Mouse (Mus musculus) liver, embryonic 16.5 days (tissue): Measurements from ENCODE around the gene Slc26a10. TPM values are rescaled to one million over a fixed set of nuclear protein-coding genes. Genes with fewer than 3 reads are reported as not detected.

Experiments
- ATAC-seq: fragments of 200-750 bp; cut with Nextera tagmentation; 2 replicates; pipeline ENCODE4 v1.8.0; 2017; ENCODE audit warnings: low read depth, mild to moderate bottlenecking, moderate number of reproducible peaks, moderate library complexity
- H3K27ac ChIP-seq: fragments of 300-500 bp; sonication (generic); 2 replicates; pipeline ENCODE4 v1.5.1; 2014; ENCODE audit warnings: mild to moderate bottlenecking, low read length
- H3K27me3 ChIP-seq: fragments of 300-500 bp; sonication (generic); 2 replicates; pipeline ENCODE4 v1.6.1; 2014; ENCODE audit warnings: low read depth, low read length, mixed read lengths; ENCODE audit not compliant: control insufficient read depth, insufficient read depth
- H3K36me3 ChIP-seq: fragments of 300-500 bp; sonication (generic); 2 replicates; pipeline ENCODE4 v1.6.1; 2014; ENCODE audit warnings: mild to moderate bottlenecking; ENCODE audit not compliant: control insufficient read depth, insufficient read depth
- H3K4me1 ChIP-seq: fragments of 300-500 bp; sonication (generic); 2 replicates; pipeline ENCODE4 v1.6.1; 2014; ENCODE audit warnings: low read depth, low read length, mixed read lengths; ENCODE audit not compliant: control insufficient read depth
- H3K4me2 ChIP-seq: fragments of 300-500 bp; sonication (generic); 2 replicates; pipeline ENCODE4 v1.6.1; 2014; ENCODE audit warnings: low read depth, low read length, mixed read lengths
- H3K4me3 ChIP-seq: fragments of 300-500 bp; sonication (generic); 2 replicates; pipeline ENCODE4 v1.5.1; 2014; ENCODE audit warnings: low read depth, mild to moderate bottlenecking, low read length
- H3K9ac ChIP-seq: fragments of 300-500 bp; sonication (generic); 2 replicates; pipeline ENCODE4 v1.6.1; 2014; ENCODE audit warnings: low read depth, low read length
- H3K9me3 ChIP-seq: fragments of 300-500 bp; sonication (generic); replicated peaks from 2 replicates; pipeline ENCODE4 v1.6.1; 2016; ENCODE audit warnings: low read length; ENCODE audit not compliant: control insufficient read depth
- WGBS: fragments of 180-500 bp; shearing (Covaris S2); extraction: QIAGEN DNeasy Blood & Tissue Kit; methylation state at CpG from one replicate; pipeline ENCODE4 v1.1.7; 2014; ENCODE audit not compliant: insufficient replicate concordance; 5-methylcytosine and 5-hydroxymethylcytosine counted together
- polyA plus RNA-seq: library from polyadenylated mRNA; unstranded; fragments of >200 nt; fragmentation: Nextera tagmentation; extraction: Ambion mirVana; gene quantifications from 2 replicates; pipeline ENCODE4 v1.2.1, GENCODE M21; 2015

The Slc26a10 gene
- polyA plus RNA-seq: 2.2 and 2.7 TPM in 2 replicates

DNA sequence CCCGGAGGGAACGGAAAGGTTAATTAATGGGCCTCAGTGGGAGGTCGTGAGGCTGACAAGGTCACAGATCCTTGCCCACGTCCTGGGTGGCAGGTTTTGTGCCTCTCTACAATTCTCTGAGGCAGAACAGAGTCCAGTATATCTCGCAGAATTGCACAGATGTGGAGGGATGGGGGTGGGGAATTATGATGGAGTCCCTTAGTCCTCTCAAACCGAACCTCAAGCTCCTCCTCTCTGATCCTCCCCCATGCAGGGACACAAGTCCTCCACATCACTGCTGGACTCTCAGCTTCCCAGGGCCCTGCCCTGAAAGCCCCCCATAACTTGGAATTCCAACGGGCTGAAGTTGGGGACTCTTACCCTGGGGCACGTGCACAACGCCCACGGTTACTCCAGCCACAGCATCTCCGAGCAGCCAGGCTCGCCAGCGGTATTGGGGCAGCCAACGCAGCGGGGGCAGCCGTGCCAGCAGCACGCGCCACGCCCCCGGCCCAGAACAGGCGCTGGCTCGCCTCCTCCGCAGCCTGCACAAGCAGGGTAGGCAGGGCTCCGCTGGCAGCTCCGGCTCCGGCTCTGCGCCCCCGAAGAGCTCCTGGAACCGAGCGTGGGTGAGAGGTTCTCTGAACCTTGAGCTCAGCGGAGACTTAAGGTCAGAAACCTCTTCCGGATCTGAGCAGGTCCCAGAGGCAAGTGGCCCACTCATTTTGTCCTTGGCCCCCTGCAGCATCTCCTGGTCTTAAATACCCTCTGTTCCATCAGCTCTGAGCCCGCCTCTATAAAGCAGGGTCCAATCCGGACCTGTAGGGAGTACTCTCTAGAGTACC is at the start of gene Slc26a10:
TSS of gene Slc26a10 (minus strand) at position 775 of the 824 bp plus-strand sequence.
- H3K27ac ChIP-seq: no peak within 1 kb of the TSS
- no peak within 1 kb of the TSS for H3K4me2 ChIP-seq
- WGBS: 2% methylated on average over 34 of the region's 34 CpGs
- H3K9me3 ChIP-seq: no peaks in the 10 kb centered on the region
- H3K36me3 ChIP-seq: no peaks in the 10 kb centered on the region
- peaks cover 67% of the 10 kb centered on the region for H3K27me3 ChIP-seq
- no peak for ATAC-seq
- H3K4me1 ChIP-seq: peaks cover 27% of the 10 kb centered on the region
- H3K9ac ChIP-seq: no peak within 1 kb of the TSS
- 0 out of 2 replicates have a peak within 1 kb of the TSS, but pooled peaks have one; percentile 2 for H3K4me3 ChIP-seq

DNA sequence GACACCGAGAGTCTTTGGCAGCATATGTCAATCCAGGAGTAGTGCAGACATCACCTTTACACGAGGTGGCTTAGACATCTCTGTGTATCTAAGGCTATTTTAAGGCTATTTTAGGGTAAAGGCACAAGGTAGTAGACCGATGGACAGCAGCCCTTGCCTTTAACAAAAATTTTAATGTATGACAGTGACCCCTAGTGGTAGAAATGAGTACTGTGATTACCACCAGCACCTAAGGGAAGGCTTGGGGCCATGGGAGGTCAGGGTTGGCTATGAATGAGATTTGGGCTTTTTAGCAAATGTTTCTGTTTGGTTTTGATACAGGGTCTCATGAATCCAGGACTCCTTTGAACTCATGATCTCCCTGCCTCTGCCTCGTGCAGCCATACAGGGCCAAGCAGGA is 48.5 kb upstream of the Slc26a10 start:
- H3K9me3 ChIP-seq: no peaks in the 10 kb centered on the region
- 23% methylated on average over 4 of the region's 4 CpGs for WGBS
- no peak overlapping the region for H3K4me3 ChIP-seq
- H3K4me1 ChIP-seq: no peaks in the 10 kb centered on the region; the same call in none of the 2 replicates
- no peaks in the 10 kb centered on the region for H3K27me3 ChIP-seq
- no peak overlapping the region for H3K9ac ChIP-seq
- H3K36me3 ChIP-seq: no peaks in the 10 kb centered on the region
- H3K4me2 ChIP-seq: no peak overlapping the region
- H3K27ac ChIP-seq: no peak overlapping the region
- ATAC-seq: peak; percentile 76

DNA sequence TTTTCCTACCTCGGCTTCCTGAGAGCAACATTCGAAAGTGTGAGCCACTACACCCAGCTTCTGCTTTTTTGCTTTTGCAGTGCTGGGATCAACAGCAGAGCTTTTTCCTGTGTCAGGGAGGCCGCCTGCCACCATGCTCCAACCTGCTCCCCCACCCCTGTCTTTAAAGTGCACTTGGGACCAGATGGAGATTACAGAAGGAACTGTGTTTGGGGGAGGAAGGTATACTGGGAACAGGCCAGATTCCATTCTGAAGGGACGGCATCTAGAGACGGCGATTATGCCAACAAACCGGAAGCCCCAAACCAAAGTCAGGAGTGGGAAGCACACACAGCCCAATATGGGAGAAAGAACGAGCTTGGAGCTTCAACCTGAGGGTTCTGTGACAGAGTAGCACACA is 46.7 kb upstream of the Slc26a10 start:
- H3K4me1 ChIP-seq: no peaks in the 10 kb centered on the region; the same call in none of the 2 replicates
- no peaks in the 10 kb centered on the region for H3K9me3 ChIP-seq
- no peaks in the 10 kb centered on the region for H3K27me3 ChIP-seq
- H3K9ac ChIP-seq: no peak overlapping the region
- no peak overlapping the region for H3K4me3 ChIP-seq
- no peak overlapping the region for H3K4me2 ChIP-seq
- no peak overlapping the region for H3K27ac ChIP-seq
- no peak for ATAC-seq
- WGBS: 57% methylated on average over 8 of the region's 8 CpGs
- no peaks in the 10 kb centered on the region for H3K36me3 ChIP-seq

DNA sequence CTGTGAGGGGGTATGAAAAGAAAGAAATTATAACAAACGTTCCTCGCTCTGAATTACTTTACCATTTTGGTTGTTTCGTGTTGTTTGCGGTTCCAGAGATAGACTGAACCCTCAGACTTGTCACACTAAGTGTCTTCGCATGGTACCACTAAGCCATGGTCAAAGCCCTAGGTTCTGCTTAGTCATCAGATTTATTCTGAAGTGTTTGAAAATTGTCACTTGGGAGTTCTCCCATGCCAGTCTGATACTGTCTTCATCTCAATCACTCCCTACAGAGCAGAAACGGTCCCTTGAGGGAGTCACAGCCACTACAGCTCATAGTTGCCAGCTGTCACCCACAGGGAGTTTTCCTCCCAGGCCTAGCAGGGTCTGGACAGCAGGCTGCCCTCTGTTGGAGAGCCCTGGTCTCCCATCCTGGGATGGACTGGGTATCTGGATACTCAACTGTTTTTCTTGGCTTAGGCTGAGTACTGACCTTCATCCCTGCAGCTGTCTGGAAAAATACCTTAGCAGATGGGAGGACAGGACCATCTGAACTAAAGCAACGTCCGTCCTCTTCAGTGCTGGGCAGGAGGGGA is 46.0 kb upstream of the Slc26a10 start:
- no peak overlapping the region for H3K9ac ChIP-seq
- H3K9me3 ChIP-seq: no peaks in the 10 kb centered on the region
- H3K27ac ChIP-seq: no peak overlapping the region
- H3K36me3 ChIP-seq: no peaks in the 10 kb centered on the region
- no peak for ATAC-seq
- 53% methylated on average over 8 of the region's 8 CpGs for WGBS
- H3K4me2 ChIP-seq: no peak overlapping the region
- H3K4me1 ChIP-seq: no peaks in the 10 kb centered on the region; the same call in none of the 2 replicates
- no peak overlapping the region for H3K4me3 ChIP-seq
- no peaks in the 10 kb centered on the region for H3K27me3 ChIP-seq

DNA sequence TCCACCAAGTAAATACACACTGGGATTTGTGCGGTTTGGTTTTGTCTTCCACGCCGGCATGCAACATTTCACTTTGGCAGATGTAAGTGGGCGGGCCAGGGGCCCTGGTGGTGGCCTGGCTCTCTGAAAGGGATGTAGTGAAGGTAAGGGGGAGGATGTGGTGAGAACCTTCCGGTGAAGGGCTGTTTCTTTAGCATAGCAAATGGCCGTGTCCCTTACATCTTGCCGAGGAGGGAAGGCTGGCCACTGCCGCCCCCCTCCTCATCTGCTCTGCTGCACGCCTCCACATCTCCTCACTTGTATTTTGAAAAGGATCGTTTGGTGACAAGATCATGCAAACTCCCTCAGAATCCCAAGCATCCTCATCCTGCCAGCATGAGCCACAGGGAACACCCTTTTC is 45.3 kb upstream of the Slc26a10 start:
- WGBS: 22% methylated on average over 10 of the region's 10 CpGs
- Histone ChIP-seq H3K9me3 (no peaks in the 10 kb centered on the region), H3K4me2 (no peak overlapping the region), H3K27me3 (no peaks in the 10 kb centered on the region), H3K9ac (no peak overlapping the region), H3K4me1 (no peaks in the 10 kb centered on the region; the same call in none of the 2 replicates), H3K27ac (no peak overlapping the region), H3K4me3 (no peak overlapping the region), H3K36me3 (no peaks in the 10 kb centered on the region)
- no peak for ATAC-seq

DNA sequence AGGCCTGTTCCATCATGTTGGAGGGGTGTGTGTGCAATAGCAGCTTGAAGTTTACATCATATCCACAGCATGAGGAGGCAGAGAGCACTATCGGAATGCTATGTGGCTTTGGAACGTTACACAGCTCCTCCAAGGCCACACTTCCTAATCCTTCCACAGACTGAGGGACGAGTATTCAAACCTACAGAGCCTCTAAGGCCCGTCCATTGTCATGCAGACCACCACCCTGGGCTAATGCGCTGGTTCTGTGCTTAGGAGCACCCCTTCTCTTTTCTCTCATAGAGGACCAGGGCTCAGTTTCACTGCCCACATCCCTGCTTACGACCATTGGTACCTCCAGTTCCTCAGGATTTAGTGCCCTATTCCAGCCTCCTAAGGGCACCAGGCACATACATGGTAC is 44.8 kb upstream of the Slc26a10 start:
- Histone ChIP-seq H3K4me2 (no peak overlapping the region), H3K36me3 (no peaks in the 10 kb centered on the region), H3K4me1 (no peaks in the 10 kb centered on the region; the same call in 1 of the 2 replicates), H3K27me3 (no peaks in the 10 kb centered on the region), H3K9me3 (no peaks in the 10 kb centered on the region), H3K9ac (no peak overlapping the region), H3K4me3 (no peak overlapping the region), H3K27ac (no peak overlapping the region)
- ATAC-seq: no peak
- WGBS: 53% methylated on average over 6 of the region's 6 CpGs

DNA sequence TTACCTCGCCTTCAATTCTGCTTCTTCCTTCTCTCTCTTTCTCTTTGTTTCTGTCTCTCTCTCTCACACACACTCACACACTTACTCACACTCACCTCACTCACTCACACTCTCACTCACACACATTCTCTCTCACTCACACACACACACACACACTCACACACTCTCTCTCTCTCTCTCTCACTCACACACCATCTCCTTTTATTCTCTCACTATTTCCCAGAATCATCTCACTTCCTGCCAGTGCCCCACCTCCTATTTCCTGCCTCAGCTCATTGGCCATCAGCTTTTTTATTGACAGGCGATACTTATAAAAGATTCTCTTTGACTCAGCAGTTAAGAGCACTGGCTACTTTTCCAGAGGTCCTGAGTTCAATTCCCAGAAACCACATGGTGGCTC is 37.9 kb upstream of the Slc26a10 start:
- H3K4me3 ChIP-seq: no peak overlapping the region
- no peaks in the 10 kb centered on the region for H3K9me3 ChIP-seq
- no peaks in the 10 kb centered on the region for H3K27me3 ChIP-seq
- H3K27ac ChIP-seq: no peak overlapping the region
- no peak overlapping the region for H3K4me2 ChIP-seq
- H3K4me1 ChIP-seq: no peaks in the 10 kb centered on the region; the same call in 1 of the 2 replicates
- H3K9ac ChIP-seq: no peak overlapping the region
- WGBS: 76% methylated on average over 2 of the region's 2 CpGs
- no peaks in the 10 kb centered on the region for H3K36me3 ChIP-seq
- ATAC-seq: no peak

DNA sequence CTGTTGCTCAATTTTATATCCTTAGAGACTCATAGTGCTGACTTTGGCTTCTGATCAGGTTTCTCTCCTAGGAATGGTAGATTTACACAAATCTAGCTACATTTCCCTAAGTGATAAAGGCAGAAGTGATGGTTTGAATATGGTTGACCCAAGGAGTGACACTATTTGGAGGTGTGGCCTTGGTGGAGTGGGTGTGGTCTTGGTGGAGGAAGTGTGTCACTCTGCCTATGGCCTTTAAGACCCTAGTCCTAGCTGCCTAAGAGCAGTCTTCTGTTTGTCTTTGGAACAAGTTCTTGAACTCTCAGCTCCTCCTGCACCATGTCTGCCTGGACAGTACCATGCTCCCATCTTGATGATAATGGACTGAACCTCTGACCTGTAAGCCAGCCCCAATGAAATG is 36.7 kb upstream of the Slc26a10 start:
- H3K27ac ChIP-seq: no peak overlapping the region
- no peaks in the 10 kb centered on the region for H3K27me3 ChIP-seq
- H3K36me3 ChIP-seq: no peaks in the 10 kb centered on the region
- H3K9me3 ChIP-seq: no peaks in the 10 kb centered on the region
- no peak overlapping the region for H3K4me3 ChIP-seq
- no peak overlapping the region for H3K9ac ChIP-seq
- no peaks in the 10 kb centered on the region; the same call in none of the 2 replicates for H3K4me1 ChIP-seq
- H3K4me2 ChIP-seq: no peak overlapping the region
- ATAC-seq: no peak

DNA sequence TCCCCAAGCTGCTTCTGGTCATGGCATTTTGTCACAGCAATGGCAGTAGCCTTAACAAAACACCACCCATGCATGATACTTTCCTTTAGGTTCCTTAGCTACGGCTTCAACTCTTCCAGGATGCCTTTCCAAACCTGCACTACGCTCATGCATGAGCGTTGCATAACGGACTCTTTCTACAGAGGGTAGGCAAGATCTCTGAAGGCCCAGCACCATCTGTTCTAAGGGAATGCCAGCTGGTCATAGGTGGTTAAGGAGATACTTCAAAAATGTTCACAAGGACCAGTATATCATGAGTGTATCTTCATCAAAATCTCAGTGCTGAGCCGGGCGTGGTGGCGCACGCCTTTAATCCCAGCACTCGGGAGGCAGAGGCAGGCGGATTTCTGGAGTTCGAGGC is 36.0 kb upstream of the Slc26a10 start:
- Histone ChIP-seq H3K9me3 (no peaks in the 10 kb centered on the region), H3K4me1 (peaks cover 4% of the 10 kb centered on the region), H3K4me3 (no peak overlapping the region), H3K4me2 (no peak overlapping the region), H3K27ac (no peak overlapping the region), H3K9ac (no peak overlapping the region), H3K36me3 (no peaks in the 10 kb centered on the region), H3K27me3 (no peaks in the 10 kb centered on the region)
- 88% methylated on average over 11 of the region's 11 CpGs for WGBS
- ATAC-seq: no peak
